Mouse (Mus musculus): ENCODE results near the gene Olfr710.
"Not testable (repeated sequence)": the region's sequence is repeated elsewhere in the genome, so short reads cannot be mapped to it uniquely, and the experiment has no call there.

The Olfr710 gene

GRCm38 (mm10) chr7:106948212-106948611 lies at the start of gene Olfr710:
Gene Olfr710, minus strand, starts transcription at chr7:106948312.
- in situ Hi-C loops (cut with MseI, MboI), result no loop called here

- in situ Hi-C loops (cut with MseI, MboI), result no loop called here
These were observed 37.1 kb upstream of the Olfr710 start for GRCm38 (mm10) chr7:106985236-106985635.

- in situ Hi-C loops (cut with MseI, MboI), result no loop called here
These were observed 27.2 kb upstream of the Olfr710 start, which contains the start of gene Olfr711 for GRCm38 (mm10) chr7:106975353-106975752. Gene Olfr711, minus strand, starts transcription at chr7:106975453.

GRCm38 (mm10) chr7:106967503-106967902 lies 19.4 kb upstream of the Olfr710 start:
- in situ Hi-C loops (cut with MseI, MboI), result not testable (repeated sequence)

- in situ Hi-C loops (cut with MseI, MboI), result no loop called here
These were observed 15.7 kb upstream of the Olfr710 start, which contains the start of gene Olfr6 for GRCm38 (mm10) chr7:106963837-106964236. Gene Olfr6, minus strand, starts transcription at chr7:106963937.

GRCm38 (mm10) chr7:106932119-106932518 lies 16.0 kb downstream of the Olfr710 start, which contains the start of gene Olfr709-ps1:
Gene Olfr709-ps1, minus strand, starts transcription at chr7:106932219.
- in situ Hi-C loops (cut with MseI, MboI), result no loop called here

- in situ Hi-C loops (cut with MseI, MboI), result not testable (repeated sequence)
These were observed 27.2 kb downstream of the Olfr710 start for GRCm38 (mm10) chr7:106920961-106921360.

- in situ Hi-C loops (cut with MseI, MboI), result no loop called here
These were observed 40.4 kb downstream of the Olfr710 start, which contains the start of gene Olfr1532-ps1 for GRCm38 (mm10) chr7:106907676-106908075. Gene Olfr1532-ps1, plus strand, starts transcription at chr7:106908001.

- in situ Hi-C loops (cut with MseI, MboI), result not testable (repeated sequence)
These were observed 47.0 kb downstream of the Olfr710 start, which contains the start of gene Olfr707 for GRCm38 (mm10) chr7:106901141-106901540. Gene Olfr707, minus strand, starts transcription at chr7:106901241.
